Mouse (Mus musculus) ES-E14 (cell line): ENCODE results near the gene Abcg2. TPM values are rescaled to one million over a fixed set of nuclear protein-coding genes. Genes with fewer than 3 reads are reported as not detected.
"Not testable (repeated sequence)": the region's sequence is repeated elsewhere in the genome, so short reads cannot be mapped to it uniquely, and the experiment has no call there.

Experiments
- DNase-seq: peaks from one replicate; pipeline ENCODE4 v3.0.0-alpha.2; 2013; ENCODE audit warnings: low read depth, low spot score
- H3K27ac ChIP-seq: 2 replicates; pipeline ENCODE4 v1.5.1; 2012; ENCODE audit warnings: low read depth, mild to moderate bottlenecking, low read length, moderate library complexity, mixed read lengths; ENCODE audit not compliant: poor library complexity, insufficient read depth, severe bottlenecking
- H3K36me3 ChIP-seq: 2 replicates; pipeline ENCODE4 v1.6.1; 2012; ENCODE audit warnings: mild to moderate bottlenecking, low read length, moderate library complexity, mixed read lengths; ENCODE audit not compliant: control insufficient read depth, poor library complexity, insufficient read depth, severe bottlenecking
- H3K4me1 ChIP-seq, 2 experiments: fragments of 150-350 bp in 1 of 2; sonication (generic) in 1 of 2; 2 replicates each; pipeline ENCODE4 v1.6.1; 2012; ENCODE audit warnings: low read length in 2 of 2, mild to moderate bottlenecking in 1 of 2, mixed read lengths in 1 of 2; ENCODE audit not compliant: control insufficient read depth in 2 of 2, insufficient read depth in 2 of 2, poor library complexity in 1 of 2
- H3K4me3 ChIP-seq, 2 experiments: fragments of 150-350 bp in 1 of 2; sonication (generic) in 1 of 2; 2 replicates each; pipeline ENCODE4 v1.5.1; 2012; ENCODE audit warnings: low read length in 2 of 2, low read depth in 1 of 2, mild to moderate bottlenecking in 1 of 2, mixed read lengths in 1 of 2; ENCODE audit not compliant: insufficient read depth in 1 of 2, poor library complexity in 1 of 2, severe bottlenecking in 1 of 2
- H3K9ac ChIP-seq: 2 replicates; pipeline ENCODE4 v1.6.1; 2012; ENCODE audit warnings: low read depth, mild to moderate bottlenecking, low read length, mixed read lengths; ENCODE audit not compliant: poor library complexity, insufficient read depth, severe bottlenecking
- H3K9me3 ChIP-seq: fragments of 150-350 bp; sonication (generic); 2 replicates; pipeline ENCODE4 v1.6.1; 2012; ENCODE audit warnings: low read depth, mild to moderate bottlenecking, low read length; ENCODE audit not compliant: control insufficient read depth, insufficient read depth
- CHD2 ChIP-seq: IDR thresholded peaks from 2 replicates; pipeline ENCODE4 v1.6.1; 2014; ENCODE audit warnings: mild to moderate bottlenecking, low read depth, low read length, inconsistent platforms
- HCFC1 ChIP-seq: IDR thresholded peaks from 2 replicates; pipeline ENCODE4 v1.6.1; 2012; ENCODE audit warnings: low read length, inconsistent platforms, borderline replicate concordance; ENCODE audit not compliant: insufficient read depth
- MAFK ChIP-seq: IDR thresholded peaks from 2 replicates; pipeline ENCODE4 v1.6.1; 2014; ENCODE audit warnings: mild to moderate bottlenecking, low read depth, low read length, inconsistent platforms; ENCODE audit not compliant: insufficient read depth
- ZC3H11A ChIP-seq: IDR thresholded peaks from 2 replicates; pipeline ENCODE4 v1.6.1; 2012; ENCODE audit warnings: low read depth, mild to moderate bottlenecking, inconsistent platforms, low read length, borderline replicate concordance
- ZNF384 ChIP-seq: IDR thresholded peaks from 2 replicates; pipeline ENCODE4 v1.6.1; 2012; ENCODE audit warnings: low read depth, low read length, inconsistent platforms
- in situ Hi-C, 2 experiments: fragments of 600-800 bp; cut with MboI; formaldehyde crosslinking; loops; one replicate each; pipeline ENCODE4 v1.15.1; 2025; ENCODE audit warnings: low sequenced_read_pairs in 2 of 2, inconsistent platforms in 1 of 2; ENCODE audit not compliant: unreplicated experiment in 2 of 2
- total RNA-seq: library from RNA; depleted of rRNA; stranded (reverse); fragments of 300-350 nt; gene quantifications from 2 replicates; pipeline ENCODE4 v1.2.3, GENCODE M21; 2012

The Abcg2 gene
- total RNA-seq, 1 experiment: 138 TPM

DNA sequence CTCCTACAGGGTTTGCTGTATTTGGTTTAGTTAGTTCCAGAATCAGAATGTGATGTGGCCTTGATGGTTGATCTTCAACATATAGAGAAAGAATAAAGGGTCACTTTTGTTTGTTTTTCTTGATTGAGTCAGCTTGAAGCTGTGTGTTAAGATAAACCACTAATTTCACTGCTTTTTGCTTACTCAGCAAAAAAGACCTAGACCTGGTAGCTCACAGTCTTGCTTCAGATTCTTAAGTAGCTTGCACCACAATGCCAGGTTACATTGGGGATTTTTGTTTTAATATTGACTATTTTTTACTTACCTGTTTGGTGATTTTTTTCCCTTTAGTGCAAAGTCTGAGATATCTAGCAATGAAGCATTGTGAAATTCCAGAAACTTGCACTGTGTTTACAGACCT lies 30.5 kb upstream of the Abcg2 start:
- H3K9ac ChIP-seq, DNase-seq, H3K27ac ChIP-seq, H3K4me3 ChIP-seq, H3K9me3 ChIP-seq, H3K4me1 ChIP-seq, H3K36me3 ChIP-seq, in situ Hi-C loops: not testable (repeated sequence)
- peak; percentile 93 for TF ChIP-seq MAFK

DNA sequence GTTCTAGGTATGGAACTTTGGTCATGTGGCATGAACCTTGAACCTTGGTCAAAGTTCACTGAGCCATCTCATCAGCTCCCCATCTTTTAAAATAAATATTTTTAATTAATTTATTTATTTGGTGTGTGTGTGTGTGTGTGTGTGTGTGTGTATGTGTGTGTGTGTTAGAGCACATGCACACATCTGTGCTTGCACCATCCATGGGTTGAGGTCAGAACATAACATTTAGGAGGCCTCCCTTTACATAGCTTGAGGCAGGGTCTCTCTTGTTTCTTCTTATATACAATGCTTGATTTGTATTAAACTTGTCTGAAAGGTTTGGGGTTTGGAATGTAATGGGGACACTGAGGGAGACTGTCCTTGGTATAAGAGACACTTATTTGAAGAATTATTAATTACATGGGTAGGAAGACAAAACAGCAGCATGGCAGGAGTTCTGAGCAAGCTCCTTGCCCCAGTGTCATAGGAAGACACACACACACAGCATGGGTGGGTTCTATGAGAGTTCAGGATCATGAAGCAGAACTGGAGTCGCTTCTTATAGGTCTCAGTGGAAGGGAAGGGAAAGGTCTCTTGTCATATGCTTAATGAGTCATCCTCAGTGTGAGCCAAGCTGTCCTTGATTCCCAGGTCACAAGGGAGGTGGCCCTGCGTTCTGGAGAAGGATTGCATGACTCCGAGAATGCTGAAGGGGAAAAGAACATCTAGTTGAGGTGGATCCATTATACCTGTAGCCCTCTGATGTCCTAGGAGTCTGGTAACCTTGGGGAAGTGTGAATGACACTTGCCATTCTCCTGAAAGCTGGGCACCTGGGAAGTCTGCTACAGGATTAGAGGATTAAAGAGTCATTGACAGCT lies 9.9 kb downstream of the Abcg2 start:
- H3K4me3 ChIP-seq, in situ Hi-C loops, H3K36me3 ChIP-seq, H3K9ac ChIP-seq, DNase-seq, H3K4me1 ChIP-seq, H3K9me3 ChIP-seq: not testable (repeated sequence)
- H3K27ac ChIP-seq: peak overlapping the region; percentile 90; the same call in 1 of the 2 replicates

DNA sequence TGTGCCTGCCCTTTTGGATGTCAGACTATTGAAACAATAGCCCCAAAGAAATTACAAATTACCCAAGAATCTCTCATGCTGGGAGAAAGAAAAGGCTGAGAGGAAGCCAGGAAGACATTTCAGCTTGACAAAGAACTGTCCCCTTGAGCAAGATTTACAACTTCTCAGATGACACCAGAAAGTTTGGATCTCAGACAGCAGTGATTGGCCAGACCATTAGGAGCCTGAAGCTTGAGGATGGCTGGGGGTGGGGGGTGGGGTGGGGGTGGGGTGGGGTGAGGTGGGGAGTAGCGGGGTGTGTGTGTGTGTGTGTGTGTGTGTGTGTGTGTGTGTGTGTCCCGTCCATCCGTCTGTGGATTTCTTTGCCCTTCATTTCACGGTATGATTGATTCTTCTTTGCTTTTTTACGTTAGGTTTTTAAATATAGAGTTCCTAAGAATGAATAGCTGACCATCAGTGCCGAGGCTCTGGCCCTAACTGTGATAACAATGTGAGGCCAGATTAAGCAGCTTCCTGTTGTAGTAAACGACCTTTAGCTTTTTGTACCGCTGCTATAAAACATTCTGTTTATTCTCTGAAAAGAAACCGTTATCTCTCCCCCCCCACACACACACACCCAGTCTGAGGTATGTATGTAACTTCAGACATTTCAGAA lies 11.4 kb downstream of the Abcg2 start:
- H3K4me1 ChIP-seq, H3K36me3 ChIP-seq, H3K9me3 ChIP-seq, in situ Hi-C loops: not testable (repeated sequence)
- H3K4me3 ChIP-seq: peak overlapping the region; percentile 0 to 19
- peak; percentile 74 for DNase-seq
- peak overlapping the region; percentile 22; the same call in 1 of the 2 replicates for H3K9ac ChIP-seq
- H3K27ac ChIP-seq: peak overlapping the region; percentile 80

DNA sequence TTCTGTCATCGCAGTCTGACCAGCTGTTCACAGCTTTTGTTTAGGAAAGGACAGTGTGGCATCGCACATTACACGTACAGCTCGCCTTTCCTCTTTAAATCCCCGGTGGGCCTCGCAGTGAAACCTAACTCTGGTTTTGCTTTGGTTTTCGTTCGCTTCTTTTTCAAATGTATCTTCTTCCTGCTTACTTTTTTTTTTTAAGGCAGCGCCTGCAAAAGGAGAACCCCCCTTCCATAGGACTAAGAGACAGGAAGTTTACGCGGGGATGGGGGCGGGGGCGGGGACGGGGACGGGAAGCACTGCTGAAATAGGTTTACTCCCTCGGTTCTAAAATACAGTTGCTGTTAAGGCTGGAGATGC lies 12.0 kb downstream of the Abcg2 start:
- H3K27ac ChIP-seq: peak overlapping the region; percentile 80
- H3K36me3 ChIP-seq: no peaks in the 10 kb centered on the region
- peak; percentile 81 for DNase-seq
- peak overlapping the region; percentile 29; the same call in 1 of the 2 replicates for H3K9ac ChIP-seq
- peak overlapping the region; percentile 0 to 19 for H3K4me3 ChIP-seq
- TF ChIP-seq CHD2: no peak
- TF ChIP-seq ZC3H11A: no peak
- TF ChIP-seq HCFC1: no peak
- peak; percentile 80 for TF ChIP-seq ZNF384
- no peak for TF ChIP-seq MAFK
- peaks cover 0 to 9% of the 10 kb centered on the region in 2 experiments; a peak in 2 of 4 replicates for H3K4me1 ChIP-seq
- in situ Hi-C loops: no loop called here
- H3K9me3 ChIP-seq: no peaks in the 10 kb centered on the region

DNA sequence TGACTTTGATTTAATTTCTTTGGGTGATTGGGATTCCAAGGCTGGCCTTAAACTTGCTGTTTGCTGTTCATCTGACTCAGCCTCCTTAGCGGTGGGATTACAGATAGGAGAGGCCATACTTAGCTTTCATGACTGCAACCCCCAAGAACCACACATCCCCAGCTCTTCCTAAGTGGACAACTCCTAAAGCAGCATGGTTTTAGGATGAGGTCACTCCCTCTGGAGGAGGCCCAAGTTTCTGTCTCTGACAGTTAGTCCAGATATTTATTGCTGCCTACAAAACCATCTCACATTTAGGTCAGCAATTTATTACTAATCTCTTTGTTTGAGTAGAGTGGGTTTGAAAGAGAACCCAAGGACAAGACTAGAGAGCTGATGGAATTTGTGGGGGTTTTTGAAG lies 17.8 kb downstream of the Abcg2 start:
- H3K9ac ChIP-seq, H3K27ac ChIP-seq, H3K9me3 ChIP-seq, H3K36me3 ChIP-seq, H3K4me1 ChIP-seq, DNase-seq, H3K4me3 ChIP-seq: not testable (repeated sequence)
- in situ Hi-C loops: loop anchor here in 1 of 2 experiments (10.0 kb wide), 1 partner anchor 173 kb away; no protein-coding TSS in a partner anchor

DNA sequence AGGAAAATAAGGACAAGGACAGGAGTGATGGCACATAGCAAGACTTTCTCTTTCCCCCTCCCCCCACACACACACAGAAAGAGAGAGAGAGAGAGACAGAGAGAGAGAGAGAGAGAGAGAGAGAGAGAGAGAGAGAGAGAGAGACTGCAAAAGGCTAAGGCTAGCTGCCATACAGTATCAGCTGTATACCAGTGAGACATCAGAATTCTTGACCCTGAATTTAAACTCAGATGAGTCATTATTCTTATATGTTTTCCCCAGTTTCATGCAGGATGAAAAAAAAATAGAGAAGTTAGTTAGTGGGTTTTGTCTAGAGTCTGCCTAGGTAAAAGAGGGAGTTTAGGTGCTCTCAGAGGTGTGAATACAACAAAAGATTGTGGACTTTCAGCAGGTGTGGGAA lies 18.7 kb downstream of the Abcg2 start:
- not testable (repeated sequence) for H3K9ac ChIP-seq, H3K4me1 ChIP-seq, DNase-seq, H3K27ac ChIP-seq, H3K4me3 ChIP-seq, H3K36me3 ChIP-seq, H3K9me3 ChIP-seq
- in situ Hi-C loops: loop anchor here in 1 of 2 experiments (10.0 kb wide), 1 partner anchor 172 kb away; no protein-coding TSS in a partner anchor
